Mouse (Mus musculus): ENCODE measurements at regions not wholly inside any gene's neighbourhood (a gene's known extent, or its start where the extent isn't known, plus 50 kb on each side); places are given as distances from the start of the nearest gene placed in this dataset.

DNA sequence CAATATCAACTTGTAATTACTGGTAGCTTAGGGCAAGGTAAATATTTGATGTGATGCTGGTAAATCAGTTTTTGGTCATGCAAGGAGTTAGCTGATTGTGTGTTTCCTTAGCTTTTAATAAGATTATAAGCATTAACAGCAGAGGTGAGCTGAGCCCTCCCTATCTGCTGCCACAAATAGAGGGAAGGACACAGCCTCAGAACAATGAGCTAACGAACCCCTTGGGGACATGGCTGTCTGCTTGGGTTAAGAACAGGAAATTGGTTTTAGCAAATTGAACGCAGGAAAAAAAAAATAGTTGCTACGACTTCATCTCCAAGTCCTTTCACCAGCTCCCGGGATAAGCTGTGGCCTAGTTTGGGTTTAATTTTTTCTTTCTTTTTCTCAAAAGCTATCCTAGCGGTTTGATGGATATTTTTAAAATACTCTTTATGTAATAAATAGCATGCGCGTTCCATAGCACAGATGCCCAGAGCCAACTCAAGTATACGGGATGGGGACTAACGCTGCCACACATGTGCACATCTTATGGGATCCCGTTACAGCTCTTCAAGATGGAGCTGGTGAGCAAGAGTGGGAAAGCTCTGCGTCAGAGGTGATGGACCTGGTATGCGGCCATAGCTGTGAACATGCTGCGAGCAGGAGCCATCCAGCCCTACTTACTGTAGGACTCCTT, 236.6 kb downstream of the Atp23 start:
- 90% methylated on average over 13 of the region's 13 CpGs for WGBS
- no peak for ATAC-seq (ENCODE audit: insufficient read depth, low FRiP score, low TSS enrichment)
- DNase-seq (ENCODE audit: low spot score): no peak

DNA sequence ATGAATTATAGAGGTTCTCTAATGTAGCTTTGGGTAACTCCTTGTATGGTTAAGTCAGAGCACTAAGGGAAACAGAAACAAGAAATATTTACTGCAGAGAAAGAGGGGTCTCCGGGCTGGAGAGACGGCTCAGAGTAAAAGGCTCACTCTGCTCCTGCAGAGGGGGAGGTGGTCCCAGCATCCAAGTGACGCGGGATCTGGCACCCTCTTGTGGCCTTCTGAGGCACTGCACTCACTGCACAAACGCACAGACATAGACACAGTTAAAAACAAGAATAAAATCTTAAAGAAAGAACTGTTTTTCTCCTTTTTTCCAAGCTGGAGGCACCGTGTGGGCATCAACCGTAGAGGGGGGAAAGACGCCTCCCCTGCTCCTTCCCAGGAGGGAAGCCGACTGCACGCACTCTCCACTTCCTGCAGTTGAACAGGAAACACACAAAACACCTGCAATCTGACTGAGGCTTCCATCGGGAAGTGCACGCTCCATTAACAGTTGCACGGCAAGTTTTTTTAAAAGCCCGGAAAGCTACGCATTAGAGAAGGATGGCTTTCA, 237.6 kb downstream of the Atp23 start:
- DNase-seq (ENCODE audit: low spot score) (no peak), ATAC-seq (ENCODE audit: insufficient read depth, low FRiP score, low TSS enrichment) (no peak)
- H3K9me3 ChIP-seq (ENCODE audit: control insufficient read depth, low read length): no peaks in the 10 kb centered on the region
- WGBS: 74% methylated on average over 15 of the region's 15 CpGs
- no peaks in the 10 kb centered on the region for H3K4me1 ChIP-seq (ENCODE audit: control insufficient read depth, insufficient read depth, low read length)
- no peaks in the 10 kb centered on the region for H3K27me3 ChIP-seq (ENCODE audit: control insufficient read depth, insufficient read depth, low read length)
- H3K9ac ChIP-seq (ENCODE audit: low read length): no peak overlapping the region
- no peak overlapping the region for H3K4me2 ChIP-seq (ENCODE audit: low read depth)
- H3K36me3 ChIP-seq (ENCODE audit: control insufficient read depth, insufficient read depth, low read length): no peaks in the 10 kb centered on the region
- H3K27ac ChIP-seq (ENCODE audit: low read depth, low read length): no peak overlapping the region
- no peak overlapping the region for H3K4me3 ChIP-seq (ENCODE audit: low read depth, low read length)

More for the DNA sequence above, 236.6 kb downstream of the Atp23 start:
- Histone ChIP-seq H3K27ac (ENCODE audit: low read depth, low read length) (no peak overlapping the region), H3K27me3 (ENCODE audit: control insufficient read depth, insufficient read depth, low read length) (no peaks in the 10 kb centered on the region), H3K4me1 (ENCODE audit: control insufficient read depth, insufficient read depth, low read length) (no peaks in the 10 kb centered on the region), H3K4me2 (ENCODE audit: low read depth) (no peak overlapping the region), H3K9me3 (ENCODE audit: control insufficient read depth, low read length) (no peaks in the 10 kb centered on the region), H3K4me3 (ENCODE audit: low read depth, low read length) (no peak overlapping the region), H3K36me3 (ENCODE audit: control insufficient read depth, insufficient read depth, low read length) (no peaks in the 10 kb centered on the region), H3K9ac (ENCODE audit: low read length) (no peak overlapping the region)

DNA sequence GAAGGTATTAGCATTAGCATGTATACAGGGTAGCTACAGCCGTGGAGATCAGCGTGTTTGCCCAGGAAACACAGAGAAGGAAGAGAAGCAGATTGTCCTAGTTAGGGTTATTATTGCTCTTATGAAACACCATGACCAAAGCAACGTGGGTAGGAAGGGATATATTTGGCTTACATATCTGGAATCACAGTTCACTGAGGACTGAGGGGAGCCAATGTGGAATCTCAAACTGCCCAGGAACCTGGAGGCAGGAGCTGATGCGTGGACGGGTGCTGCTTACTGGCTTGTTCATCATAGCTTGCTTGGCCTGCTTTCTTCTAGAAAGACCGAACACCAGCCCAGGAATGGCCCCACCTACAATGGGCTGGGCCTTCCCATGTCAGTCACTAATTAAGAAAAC, 238.4 kb downstream of the Atp23 start:
- Histone ChIP-seq H3K9ac (ENCODE audit: low read length) (no peak overlapping the region), H3K4me3 (ENCODE audit: low read depth, low read length) (no peak overlapping the region), H3K36me3 (ENCODE audit: control insufficient read depth, insufficient read depth, low read length) (no peaks in the 10 kb centered on the region), H3K9me3 (ENCODE audit: control insufficient read depth, low read length) (no peaks in the 10 kb centered on the region), H3K4me1 (ENCODE audit: control insufficient read depth, insufficient read depth, low read length) (no peaks in the 10 kb centered on the region), H3K27ac (ENCODE audit: low read depth, low read length) (no peak overlapping the region), H3K4me2 (ENCODE audit: low read depth) (no peak overlapping the region), H3K27me3 (ENCODE audit: control insufficient read depth, insufficient read depth, low read length) (no peaks in the 10 kb centered on the region)
- ATAC-seq (ENCODE audit: insufficient read depth, low FRiP score, low TSS enrichment) (no peak), DNase-seq (ENCODE audit: low spot score) (no peak)
- WGBS: 93% methylated on average over 6 of the region's 6 CpGs

DNA sequence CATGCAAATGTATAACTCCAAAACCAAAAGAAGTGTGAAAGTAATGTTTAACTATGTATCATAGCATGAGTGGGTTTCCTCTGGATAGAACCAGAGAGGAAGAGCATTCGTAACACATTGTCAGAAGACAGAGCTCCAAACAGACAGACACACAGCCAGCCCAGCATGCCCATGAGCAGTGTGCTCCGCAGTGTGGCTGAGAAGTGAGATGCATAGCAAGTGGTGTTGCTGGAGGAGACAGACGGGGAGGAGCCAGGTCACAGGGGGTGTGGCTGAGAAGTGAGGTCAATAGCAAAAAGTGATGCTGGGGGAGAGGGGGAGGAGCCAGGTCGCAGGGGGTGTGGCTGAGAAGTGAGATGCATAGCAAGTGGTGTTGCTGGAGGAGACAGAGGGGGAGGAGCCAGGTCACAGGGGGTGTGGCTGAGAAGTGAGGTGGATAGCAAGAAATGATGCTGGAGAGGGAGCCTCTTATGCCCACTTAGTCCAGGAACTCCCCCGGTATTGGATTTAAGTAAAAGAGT, 240.0 kb downstream of the Atp23 start:
- WGBS: 63% methylated on average over 5 of the region's 5 CpGs
- no peak for DNase-seq (ENCODE audit: low spot score)
- H3K36me3 ChIP-seq (ENCODE audit: control insufficient read depth, insufficient read depth, low read length): no peaks in the 10 kb centered on the region
- no peak overlapping the region for H3K4me2 ChIP-seq (ENCODE audit: low read depth)
- H3K9ac ChIP-seq (ENCODE audit: low read length): no peak overlapping the region
- H3K27me3 ChIP-seq (ENCODE audit: control insufficient read depth, insufficient read depth, low read length): no peaks in the 10 kb centered on the region
- no peak overlapping the region for H3K4me3 ChIP-seq (ENCODE audit: low read depth, low read length)
- H3K9me3 ChIP-seq (ENCODE audit: control insufficient read depth, low read length): no peaks in the 10 kb centered on the region
- H3K27ac ChIP-seq (ENCODE audit: low read depth, low read length): no peak overlapping the region
- H3K4me1 ChIP-seq (ENCODE audit: control insufficient read depth, insufficient read depth, low read length): no peaks in the 10 kb centered on the region
- ATAC-seq (ENCODE audit: insufficient read depth, low FRiP score, low TSS enrichment): peak; percentile 48

DNA sequence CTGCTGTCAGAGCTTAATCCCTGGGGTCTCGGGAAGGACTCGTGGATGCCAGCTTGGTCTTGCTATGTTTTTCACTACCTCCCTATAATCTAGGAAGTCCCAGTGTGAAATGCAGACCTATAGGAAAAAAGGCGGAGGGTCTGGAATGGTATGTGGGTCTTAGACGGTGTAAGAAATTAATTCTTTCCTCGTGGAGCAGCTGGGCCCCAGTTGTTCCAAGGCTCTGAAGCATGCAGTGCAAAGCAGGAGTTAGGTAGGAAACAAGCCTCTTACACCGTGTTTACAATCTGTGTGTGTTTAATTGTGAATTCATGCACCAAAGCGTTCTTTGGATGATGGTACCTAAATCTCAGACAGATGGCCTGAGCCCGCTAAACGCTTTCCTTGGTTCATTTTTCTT, 241.1 kb downstream of the Atp23 start:
- Histone ChIP-seq H3K9ac (ENCODE audit: low read length) (no peak overlapping the region), H3K27ac (ENCODE audit: low read depth, low read length) (no peak overlapping the region), H3K9me3 (ENCODE audit: control insufficient read depth, low read length) (no peaks in the 10 kb centered on the region), H3K4me2 (ENCODE audit: low read depth) (no peak overlapping the region), H3K4me3 (ENCODE audit: low read depth, low read length) (no peak overlapping the region), H3K4me1 (ENCODE audit: control insufficient read depth, insufficient read depth, low read length) (no peaks in the 10 kb centered on the region), H3K27me3 (ENCODE audit: control insufficient read depth, insufficient read depth, low read length) (no peaks in the 10 kb centered on the region), H3K36me3 (ENCODE audit: control insufficient read depth, insufficient read depth, low read length) (no peaks in the 10 kb centered on the region)
- no peak for DNase-seq (ENCODE audit: low spot score)
- WGBS: 86% methylated on average over 9 of the region's 9 CpGs
- ATAC-seq (ENCODE audit: insufficient read depth, low FRiP score, low TSS enrichment): no peak

DNA sequence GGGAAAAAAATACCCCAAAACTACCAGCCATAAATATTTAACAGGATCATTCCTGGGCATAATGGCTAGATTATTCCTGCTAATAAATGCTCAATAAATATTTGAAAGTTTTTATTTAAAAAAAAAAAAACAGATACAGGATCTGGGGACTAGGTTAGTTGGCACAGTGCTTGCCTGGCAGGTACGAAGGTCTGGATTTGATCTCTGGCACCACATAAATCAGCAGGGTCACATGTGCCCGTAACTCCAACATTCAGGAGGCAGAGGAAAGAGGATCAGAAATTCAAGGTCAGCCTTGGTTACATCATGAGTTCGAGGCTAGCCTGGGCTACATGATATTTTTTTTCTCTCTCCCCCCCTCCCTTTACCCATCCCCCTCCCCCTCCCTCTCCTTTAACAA, 248.5 kb downstream of the Atp23 start:
- Histone ChIP-seq H3K36me3 (ENCODE audit: control insufficient read depth, insufficient read depth, low read length) (no peaks in the 10 kb centered on the region), H3K4me2 (ENCODE audit: low read depth) (no peak overlapping the region), H3K27me3 (ENCODE audit: control insufficient read depth, insufficient read depth, low read length) (no peaks in the 10 kb centered on the region), H3K9ac (ENCODE audit: low read length) (no peak overlapping the region), H3K4me1 (ENCODE audit: control insufficient read depth, insufficient read depth, low read length) (no peaks in the 10 kb centered on the region), H3K27ac (ENCODE audit: low read depth, low read length) (no peak overlapping the region), H3K9me3 (ENCODE audit: control insufficient read depth, low read length) (no peaks in the 10 kb centered on the region), H3K4me3 (ENCODE audit: low read depth, low read length) (no peak overlapping the region)
- DNase-seq (ENCODE audit: low spot score) (no peak), ATAC-seq (ENCODE audit: insufficient read depth, low FRiP score, low TSS enrichment) (no peak)
- 87% methylated on average over 3 of the region's 3 CpGs for WGBS

DNA sequence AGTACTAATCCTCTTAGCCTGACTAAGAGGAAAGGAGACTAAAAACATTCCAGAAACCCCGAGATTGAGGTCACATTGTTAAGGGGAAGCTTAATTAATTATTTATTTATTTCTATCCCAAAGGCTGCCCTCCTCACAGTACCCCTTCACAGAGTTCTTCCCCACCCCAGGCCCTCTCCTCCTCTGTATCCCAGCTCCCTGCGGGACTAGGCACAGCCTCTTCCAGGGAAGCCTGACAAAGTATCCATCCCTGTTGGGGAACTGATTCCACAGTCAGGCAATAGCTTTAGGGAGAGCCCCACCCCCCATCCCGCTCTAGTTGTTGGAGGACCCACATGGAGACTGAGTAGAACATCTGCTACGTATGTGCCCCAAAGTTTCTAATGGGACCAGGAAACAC, 254.6 kb downstream of the Atp23 start:
- H3K9me3 ChIP-seq (ENCODE audit: control insufficient read depth, low read length): no peaks in the 10 kb centered on the region
- H3K4me1 ChIP-seq (ENCODE audit: control insufficient read depth, insufficient read depth, low read length): no peaks in the 10 kb centered on the region
- H3K36me3 ChIP-seq (ENCODE audit: control insufficient read depth, insufficient read depth, low read length): no peaks in the 10 kb centered on the region
- H3K9ac ChIP-seq (ENCODE audit: low read length): no peak overlapping the region
- no peak overlapping the region for H3K4me2 ChIP-seq (ENCODE audit: low read depth)
- ATAC-seq (ENCODE audit: insufficient read depth, low FRiP score, low TSS enrichment) (no peak), DNase-seq (ENCODE audit: low spot score) (no peak)
- no peak overlapping the region for H3K4me3 ChIP-seq (ENCODE audit: low read depth, low read length)
- H3K27me3 ChIP-seq (ENCODE audit: control insufficient read depth, insufficient read depth, low read length): no peaks in the 10 kb centered on the region
- no peak overlapping the region for H3K27ac ChIP-seq (ENCODE audit: low read depth, low read length)
- 67% methylated on average over 4 of the region's 4 CpGs for WGBS

DNA sequence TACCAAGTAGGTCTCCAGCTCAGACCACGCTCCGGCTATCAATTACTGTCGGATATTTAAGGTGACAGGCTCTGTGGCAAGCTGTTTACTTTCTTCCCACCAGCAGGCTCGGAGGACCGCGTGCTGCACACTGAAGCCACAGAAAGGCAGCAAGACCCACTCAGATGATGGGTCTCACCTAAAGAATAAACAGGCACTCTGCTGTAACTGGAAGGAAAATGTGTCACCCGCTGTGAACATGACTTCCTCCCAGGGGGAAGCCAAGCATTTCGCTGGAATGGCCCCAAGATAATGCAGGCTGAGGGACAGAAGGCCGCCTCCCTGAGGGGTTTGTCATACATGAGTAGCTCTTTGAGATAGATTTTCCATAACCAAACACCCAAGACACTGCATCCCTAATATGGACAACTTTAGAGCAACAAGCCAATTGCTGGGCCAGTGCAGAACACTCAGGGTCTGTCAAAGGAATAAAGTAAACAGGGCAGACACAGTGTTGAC, 259.3 kb downstream of the Atp23 start:
- Histone ChIP-seq H3K4me2 (ENCODE audit: low read depth) (no peak overlapping the region), H3K36me3 (ENCODE audit: control insufficient read depth, insufficient read depth, low read length) (no peaks in the 10 kb centered on the region), H3K4me1 (ENCODE audit: control insufficient read depth, insufficient read depth, low read length) (no peaks in the 10 kb centered on the region), H3K27ac (ENCODE audit: low read depth, low read length) (no peak overlapping the region), H3K9me3 (ENCODE audit: control insufficient read depth, low read length) (no peaks in the 10 kb centered on the region), H3K4me3 (ENCODE audit: low read depth, low read length) (no peak overlapping the region), H3K9ac (ENCODE audit: low read length) (no peak overlapping the region), H3K27me3 (ENCODE audit: control insufficient read depth, insufficient read depth, low read length) (no peaks in the 10 kb centered on the region)
- 27% methylated on average over 9 of the region's 9 CpGs for WGBS
- peak; percentile 32 for DNase-seq (ENCODE audit: low spot score)
- no peak for ATAC-seq (ENCODE audit: insufficient read depth, low FRiP score, low TSS enrichment)

DNA sequence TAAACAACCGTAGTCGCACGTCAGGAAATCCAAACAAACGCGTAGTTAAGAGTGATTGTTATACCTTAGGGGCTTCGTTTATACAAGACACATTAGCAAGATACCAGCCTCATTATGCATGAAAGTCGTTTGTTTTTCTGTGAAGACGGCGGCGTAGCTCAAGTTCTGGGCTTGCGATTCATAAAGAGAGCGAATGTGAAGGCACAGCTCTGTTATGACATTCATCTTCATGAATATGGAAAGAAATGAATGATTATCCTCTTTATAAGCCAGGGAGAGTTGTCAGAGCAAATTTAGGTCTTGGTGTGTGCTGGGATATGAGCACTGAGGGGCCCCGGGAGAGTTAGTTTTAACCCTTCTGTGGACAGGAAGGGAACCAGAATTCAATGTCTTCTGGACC, 266.4 kb downstream of the Atp23 start:
- no peak overlapping the region for H3K9ac ChIP-seq (ENCODE audit: low read length)
- H3K27ac ChIP-seq (ENCODE audit: low read depth, low read length): no peak overlapping the region
- 78% methylated on average over 13 of the region's 13 CpGs for WGBS
- H3K27me3 ChIP-seq (ENCODE audit: control insufficient read depth, insufficient read depth, low read length): no peaks in the 10 kb centered on the region
- H3K4me3 ChIP-seq (ENCODE audit: low read depth, low read length): no peak overlapping the region
- no peaks in the 10 kb centered on the region for H3K4me1 ChIP-seq (ENCODE audit: control insufficient read depth, insufficient read depth, low read length)
- DNase-seq (ENCODE audit: low spot score) (no peak), ATAC-seq (ENCODE audit: insufficient read depth, low FRiP score, low TSS enrichment) (no peak)
- no peak overlapping the region for H3K4me2 ChIP-seq (ENCODE audit: low read depth)
- H3K36me3 ChIP-seq (ENCODE audit: control insufficient read depth, insufficient read depth, low read length): no peaks in the 10 kb centered on the region
- no peaks in the 10 kb centered on the region for H3K9me3 ChIP-seq (ENCODE audit: control insufficient read depth, low read length)
